Mouse (Mus musculus): ENCODE results near the gene Gm11596. TPM values are rescaled to one million over a fixed set of nuclear protein-coding genes. Genes with fewer than 3 reads are reported as not detected.
"Not testable (repeated sequence)": the region's sequence is repeated elsewhere in the genome, so short reads cannot be mapped to it uniquely, and the experiment has no call there.

Gm11596 gene
- not detected in 2 replicates for polyA plus RNA-seq (2012; ENCODE audit: insufficient read depth, insufficient read length, low replicate concordance, missing spikeins)

DNA sequence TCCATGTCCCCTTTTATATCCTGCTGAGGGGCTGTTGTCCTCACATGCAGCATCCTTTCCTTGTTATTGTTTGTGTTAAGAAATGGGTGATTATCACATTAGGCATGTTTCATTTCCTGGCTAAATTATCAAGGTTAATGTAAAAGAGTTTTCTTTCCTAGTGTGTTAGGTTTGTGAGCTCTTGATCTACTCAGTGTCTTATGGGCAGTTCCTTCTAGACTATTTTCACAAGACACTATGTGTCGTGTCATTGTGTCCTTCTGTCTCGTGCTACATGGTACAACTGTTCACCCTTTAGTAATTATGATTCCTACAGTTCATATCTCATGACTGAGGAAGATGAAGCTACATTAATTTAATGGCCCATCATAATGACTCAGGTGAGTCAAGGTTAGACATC is at the start of gene Gm11596:
Gm11596 (minus strand) TSS at position 101 of the 400 bp plus-strand sequence.
- TF ChIP-seq POLR2A (IDR thresholded peaks at IDR 0.05; ENCODE audit: insufficient read depth, low read depth, low read length) (no peak), CTCF (IDR thresholded peaks at IDR 0.05; ENCODE audit: insufficient read depth, low read depth, low read length) (no peak)
- no peak within 1 kb of the TSS for H3K27ac ChIP-seq (ENCODE audit: insufficient read depth, low read depth, low read length)
- H3K4me3 ChIP-seq (ENCODE audit: insufficient read depth, low read depth, low read length): no peak within 1 kb of the TSS
- peaks cover 3% of the 10 kb centered on the region; the same call in 1 of the 2 replicates for H3K4me1 ChIP-seq (ENCODE audit: control insufficient read depth, insufficient read depth, low read length)
- WGBS: 84% methylated on average over 2 of the region's 2 CpGs

DNA sequence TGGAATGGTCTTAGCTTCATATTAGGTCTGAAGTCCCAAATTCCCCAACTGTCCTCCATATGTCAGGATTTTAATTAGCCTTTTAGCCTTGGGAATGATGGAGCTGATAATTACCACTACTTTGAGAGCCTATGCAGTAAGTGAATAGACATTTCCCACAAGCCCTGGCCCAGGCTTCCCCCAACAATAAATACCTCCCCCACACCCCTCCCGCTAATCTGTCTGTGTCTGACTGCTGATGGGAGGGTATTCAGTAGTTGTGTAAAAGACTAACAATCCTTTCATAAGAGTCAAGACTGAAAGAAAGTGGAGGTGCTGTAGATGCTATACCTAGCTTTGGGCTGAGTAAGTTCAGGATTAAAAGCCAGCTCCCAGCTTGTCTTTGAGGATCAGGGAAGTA is 48.9 kb upstream of the Gm11596 start:
- Histone ChIP-seq H3K4me1 (ENCODE audit: control insufficient read depth, insufficient read depth, low read length) (no peaks in the 10 kb centered on the region), H3K4me3 (ENCODE audit: insufficient read depth, low read depth, low read length) (no peak overlapping the region), H3K27ac (ENCODE audit: insufficient read depth, low read depth, low read length) (no peak overlapping the region)
- WGBS: 40% methylated on average over 1 of the region's 1 CpGs
- TF ChIP-seq CTCF (IDR thresholded peaks at IDR 0.05; ENCODE audit: insufficient read depth, low read depth, low read length): no peak
- TF ChIP-seq POLR2A (IDR thresholded peaks at IDR 0.05; ENCODE audit: insufficient read depth, low read depth, low read length): no peak

DNA sequence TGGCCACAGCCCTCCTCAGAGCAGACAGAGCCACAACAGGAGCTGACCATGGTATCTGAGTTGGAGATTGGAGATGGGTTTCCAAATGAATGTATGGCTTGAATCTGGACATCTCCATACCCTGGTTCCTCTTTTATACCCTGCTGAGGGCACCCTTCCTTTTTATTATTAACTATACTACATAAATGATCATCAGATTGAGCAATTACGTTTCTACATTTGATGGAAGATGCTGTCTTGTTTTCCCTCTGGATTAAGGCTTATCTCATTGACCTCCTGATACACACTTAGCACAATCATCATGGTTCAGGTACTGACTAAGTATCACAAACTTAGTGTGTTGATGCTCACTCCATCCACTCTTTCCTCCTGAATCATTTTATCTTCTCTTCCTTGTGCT is 44.7 kb upstream of the Gm11596 start, which contains the start of gene 2300003K06Rik:
2300003K06Rik (minus strand) TSS at position 101 of the 400 bp plus-strand sequence.
- 76% methylated on average over 1 of the region's 1 CpGs for whole genome bisulfite sequencing
- TF ChIP-seq CTCF (IDR thresholded peaks at IDR 0.05; ENCODE audit: insufficient read depth, low read depth, low read length) (no peak), POLR2A (IDR thresholded peaks at IDR 0.05; ENCODE audit: insufficient read depth, low read depth, low read length) (no peak)

DNA sequence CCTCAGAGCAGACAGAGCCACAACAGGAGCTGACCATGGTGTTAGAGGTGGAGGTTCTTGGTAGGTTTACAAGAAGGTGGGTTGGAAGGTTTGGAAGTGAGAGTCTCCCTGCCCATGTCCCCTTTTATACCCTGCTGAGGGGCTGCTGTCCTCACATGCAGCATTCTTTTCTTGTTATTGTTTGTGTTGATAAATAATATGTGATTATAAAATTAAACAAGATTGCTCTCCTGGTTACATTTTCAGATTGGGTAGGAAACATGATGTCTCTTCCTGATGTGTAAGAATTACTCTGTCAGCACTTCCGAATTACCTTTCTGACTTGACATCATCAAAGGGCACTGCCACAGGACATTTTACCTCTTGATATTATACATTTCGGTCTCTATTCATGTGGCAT is 22.3 kb upstream of the Gm11596 start, which contains the start of gene Gm11564:
Gm11564 (minus strand) TSS at position 101 of the 400 bp plus-strand sequence.
- WGBS: 89% methylated on average over 2 of the region's 2 CpGs
- not testable (repeated sequence) for H3K27ac ChIP-seq (ENCODE audit: insufficient read depth, low read depth, low read length); H3K4me1 ChIP-seq (ENCODE audit: control insufficient read depth, insufficient read depth, low read length); H3K4me3 ChIP-seq (ENCODE audit: insufficient read depth, low read depth, low read length)

More for the DNA sequence above, 44.7 kb upstream of the Gm11596 start, which contains the start of gene 2300003K06Rik:
- no peak within 1 kb of the TSS for H3K27ac ChIP-seq (ENCODE audit: insufficient read depth, low read depth, low read length)
- H3K4me3 ChIP-seq (ENCODE audit: insufficient read depth, low read depth, low read length): no peak within 1 kb of the TSS
- H3K4me1 ChIP-seq (ENCODE audit: control insufficient read depth, insufficient read depth, low read length): no peaks in the 10 kb centered on the region

DNA sequence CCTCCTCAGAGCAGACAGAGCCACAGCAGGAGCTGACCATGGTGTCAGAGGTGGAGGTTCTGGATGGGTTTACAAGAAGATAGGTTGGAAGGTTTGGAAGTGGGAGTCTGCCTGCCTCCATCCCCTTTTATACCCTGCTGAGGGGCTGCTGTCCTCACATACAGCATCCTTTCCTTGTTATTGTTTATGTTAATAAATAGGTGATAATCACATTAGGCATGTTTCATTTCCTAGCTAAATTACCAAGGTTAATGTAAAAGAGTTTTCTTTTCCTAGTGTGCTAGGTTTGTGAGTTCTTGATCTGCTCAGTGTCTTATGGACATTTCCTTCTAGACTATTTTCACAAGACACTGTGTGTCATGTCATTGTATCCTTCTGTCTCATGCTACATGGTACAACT is 16.5 kb upstream of the Gm11596 start, which contains the start of gene Krtap4-13:
Krtap4-13 (minus strand) TSS at position 101 of the 400 bp plus-strand sequence.
- not testable (repeated sequence) for H3K27ac ChIP-seq (ENCODE audit: insufficient read depth, low read depth, low read length); H3K4me1 ChIP-seq (ENCODE audit: control insufficient read depth, insufficient read depth, low read length); H3K4me3 ChIP-seq (ENCODE audit: insufficient read depth, low read depth, low read length)

DNA sequence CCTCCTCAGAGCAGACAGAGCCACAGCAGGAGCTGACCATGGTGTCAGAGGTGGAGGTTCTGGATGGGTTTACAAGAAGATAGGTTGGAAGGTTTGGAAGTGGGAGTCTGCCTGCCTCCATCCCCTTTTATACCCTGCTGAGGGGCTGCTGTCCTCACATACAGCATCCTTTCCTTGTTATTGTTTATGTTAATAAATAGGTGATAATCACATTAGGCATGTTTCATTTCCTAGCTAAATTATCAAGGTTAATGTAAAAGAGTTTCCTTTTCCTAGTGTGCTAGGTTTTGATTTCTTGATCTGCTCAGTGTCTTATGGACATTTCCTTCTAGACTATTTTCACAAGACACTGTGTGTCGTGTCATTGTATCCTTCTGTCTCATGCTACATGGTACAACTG is 11.1 kb upstream of the Gm11596 start, which contains the start of gene Gm11554:
Gm11554 (minus strand) TSS at position 101 of the 400 bp plus-strand sequence.
- H3K4me3 ChIP-seq (ENCODE audit: insufficient read depth, low read depth, low read length); H3K27ac ChIP-seq (ENCODE audit: insufficient read depth, low read depth, low read length); H3K4me1 ChIP-seq (ENCODE audit: control insufficient read depth, insufficient read depth, low read length): not testable (repeated sequence)
- no CpG with 5 or more reads among the region's 1 CpGs for WGBS

DNA sequence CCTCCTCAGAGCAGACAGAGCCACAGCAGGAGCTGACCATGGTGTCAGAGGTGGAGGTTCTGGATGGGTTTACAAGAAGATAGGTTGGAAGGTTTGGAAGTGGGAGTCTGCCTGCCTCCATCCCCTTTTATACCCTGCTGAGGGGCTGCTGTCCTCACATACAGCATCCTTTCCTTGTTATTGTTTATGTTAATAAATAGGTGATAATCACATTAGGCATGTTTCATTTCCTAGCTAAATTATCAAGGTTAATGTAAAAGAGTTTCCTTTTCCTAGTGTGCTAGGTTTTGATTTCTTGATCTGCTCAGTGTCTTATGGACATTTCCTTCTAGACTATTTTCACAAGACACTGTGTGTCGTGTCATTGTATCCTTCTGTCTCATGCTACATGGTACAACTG is 5.6 kb upstream of the Gm11596 start, which contains the start of gene Gm11569:
Gm11569 (minus strand) TSS at position 101 of the 400 bp plus-strand sequence.
- not testable (repeated sequence) for H3K4me1 ChIP-seq (ENCODE audit: control insufficient read depth, insufficient read depth, low read length); H3K27ac ChIP-seq (ENCODE audit: insufficient read depth, low read depth, low read length); H3K4me3 ChIP-seq (ENCODE audit: insufficient read depth, low read depth, low read length)
- WGBS: no CpG with 5 or more reads among the region's 1 CpGs

DNA sequence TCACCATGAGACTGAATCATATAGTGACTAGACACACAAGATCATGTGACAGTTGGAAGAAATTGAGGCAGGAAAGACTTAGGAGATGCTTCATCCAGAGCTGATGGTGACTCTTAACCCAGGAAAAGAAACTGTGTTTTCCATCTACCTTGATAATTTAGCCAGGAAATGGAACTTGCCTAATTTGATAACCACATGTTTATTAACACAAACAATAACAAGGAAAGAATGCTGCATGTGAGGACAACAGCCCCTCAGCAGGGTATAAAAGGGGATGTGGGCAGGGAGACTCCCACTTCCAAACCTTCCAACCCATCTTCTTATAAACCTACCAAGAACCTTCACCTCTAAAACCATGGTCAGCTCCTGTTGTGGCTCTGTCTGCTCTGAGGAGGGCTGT is 8.4 kb downstream of the Gm11596 start, which contains the start of gene Krtap4-9:
Krtap4-9 (plus strand) TSS at position 301 of the 400 bp plus-strand sequence.
- not testable (repeated sequence) for H3K27ac ChIP-seq (ENCODE audit: insufficient read depth, low read depth, low read length); H3K4me3 ChIP-seq (ENCODE audit: insufficient read depth, low read depth, low read length); H3K4me1 ChIP-seq (ENCODE audit: control insufficient read depth, insufficient read depth, low read length)

DNA sequence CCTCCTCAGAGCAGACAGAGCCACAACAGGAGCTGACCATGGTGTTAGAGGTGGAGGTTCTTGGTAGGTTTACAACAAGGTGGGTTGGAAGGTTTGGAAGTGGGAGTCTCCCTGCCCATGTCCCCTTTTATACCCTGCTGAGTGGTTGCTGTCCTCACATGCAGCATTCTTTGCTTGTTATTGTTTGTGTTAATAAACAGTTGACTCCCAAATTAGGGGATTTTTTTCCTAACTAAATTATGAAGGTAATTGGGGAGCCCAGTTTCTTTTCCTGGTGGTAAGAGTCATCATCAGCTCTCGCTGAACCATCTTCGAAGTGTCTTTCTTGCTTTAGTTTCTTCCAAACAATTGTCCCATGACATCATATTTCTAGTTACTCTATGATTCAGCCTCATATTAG is 12.7 kb downstream of the Gm11596 start, which contains the start of gene Krtap4-8:
Krtap4-8 (minus strand) TSS at position 101 of the 400 bp plus-strand sequence.
- Histone ChIP-seq H3K27ac (ENCODE audit: insufficient read depth, low read depth, low read length) (no peak within 1 kb of the TSS), H3K4me1 (ENCODE audit: control insufficient read depth, insufficient read depth, low read length) (no peaks in the 10 kb centered on the region), H3K4me3 (ENCODE audit: insufficient read depth, low read depth, low read length) (no peak within 1 kb of the TSS)
- WGBS: 97% methylated on average over 2 of the region's 2 CpGs
- no peak for TF ChIP-seq CTCF (IDR thresholded peaks at IDR 0.05; ENCODE audit: insufficient read depth, low read depth, low read length)
- TF ChIP-seq POLR2A (IDR thresholded peaks at IDR 0.05; ENCODE audit: insufficient read depth, low read depth, low read length): no peak

DNA sequence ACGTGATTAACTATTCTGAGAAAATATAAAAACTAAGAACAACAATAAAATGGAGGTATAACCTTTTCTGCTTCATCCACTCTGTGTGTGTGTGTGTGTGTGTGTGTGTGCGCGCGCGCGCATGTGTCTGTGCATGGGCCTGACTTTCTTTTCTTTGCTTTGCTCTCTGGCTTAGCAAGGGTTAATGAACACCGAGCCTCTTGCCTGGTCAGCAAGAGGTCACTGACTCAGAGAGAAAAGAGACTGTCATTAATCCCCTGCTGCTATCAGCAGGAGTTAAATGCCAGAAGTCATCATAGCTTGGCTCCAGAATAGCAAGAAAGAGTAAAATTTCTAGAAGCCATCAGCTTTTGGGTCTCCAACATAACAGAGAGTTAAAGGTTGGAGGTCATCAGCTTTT is 14.9 kb downstream of the Gm11596 start:
- Histone ChIP-seq H3K27ac (ENCODE audit: insufficient read depth, low read depth, low read length) (no peak overlapping the region), H3K4me1 (ENCODE audit: control insufficient read depth, insufficient read depth, low read length) (no peaks in the 10 kb centered on the region), H3K4me3 (ENCODE audit: insufficient read depth, low read depth, low read length) (no peak overlapping the region)
- 61% methylated on average over 7 of the region's 7 CpGs for WGBS
- TF ChIP-seq CTCF (IDR thresholded peaks at IDR 0.05; ENCODE audit: insufficient read depth, low read depth, low read length) (no peak), POLR2A (IDR thresholded peaks at IDR 0.05; ENCODE audit: insufficient read depth, low read depth, low read length) (no peak)

DNA sequence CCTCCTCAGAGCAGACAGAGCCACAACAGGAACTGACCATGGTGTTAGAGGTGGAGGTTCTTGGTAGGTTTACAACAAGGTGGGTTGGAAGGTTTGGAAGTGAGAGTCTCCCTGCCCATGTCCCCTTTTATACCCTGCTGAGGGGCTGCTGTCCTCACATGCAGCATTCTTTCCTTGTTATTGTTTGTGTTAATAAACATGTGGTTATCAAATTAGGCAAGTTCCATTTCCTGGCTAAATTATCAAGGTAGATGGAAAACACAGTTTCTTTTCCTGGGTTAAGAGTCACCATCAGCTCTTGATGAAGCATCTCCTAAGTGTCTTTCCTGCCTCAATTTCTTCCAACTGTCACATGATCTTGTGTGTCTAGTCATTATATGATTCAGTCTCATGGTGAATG is 20.5 kb downstream of the Gm11596 start, which contains the start of gene Gm11595:
Gm11595 (minus strand) TSS at position 101 of the 400 bp plus-strand sequence.
- not testable (repeated sequence) for H3K4me3 ChIP-seq (ENCODE audit: insufficient read depth, low read depth, low read length); H3K4me1 ChIP-seq (ENCODE audit: control insufficient read depth, insufficient read depth, low read length); H3K27ac ChIP-seq (ENCODE audit: insufficient read depth, low read depth, low read length)
